Mouse (Mus musculus): ENCODE results near the gene Tax1bp3.

DNA sequence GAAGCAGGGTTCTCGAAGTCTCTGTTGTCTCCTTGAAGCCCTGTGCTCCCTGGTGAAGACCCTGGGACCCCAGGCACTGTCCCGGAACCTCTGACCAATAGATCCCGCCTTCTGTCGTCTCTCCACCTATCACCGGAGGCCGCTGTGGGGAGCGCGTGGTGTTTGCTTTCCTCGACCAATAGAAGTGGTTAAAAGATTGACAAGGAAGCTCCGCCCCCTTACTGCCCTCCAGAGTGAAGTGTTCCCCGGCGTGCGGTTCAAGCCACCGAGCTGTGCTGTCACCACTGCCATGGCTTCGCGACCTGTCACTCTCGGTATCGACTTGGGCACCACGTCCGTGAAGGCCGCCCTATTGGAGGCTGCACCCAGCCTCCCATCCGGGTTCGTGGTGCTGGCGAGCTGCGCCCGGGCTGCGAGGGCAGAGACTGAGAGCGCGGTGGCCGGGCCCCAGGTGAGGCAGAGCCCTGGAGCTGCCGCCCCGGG is 22.4 kb downstream of the Tax1bp3 start, which contains the start of gene Shpk:
- no peak for TF ChIP-seq FLI1 (IDR thresholded peaks at IDR 0.05; ENCODE audit: low read length)
- TF ChIP-seq GATA1 (IDR thresholded peaks at IDR 0.05; ENCODE audit: borderline replicate concordance, low read length): no peak

All from megakaryocyte, embryonic 14.5 days (primary cell).